In the genomic region with DNA sequence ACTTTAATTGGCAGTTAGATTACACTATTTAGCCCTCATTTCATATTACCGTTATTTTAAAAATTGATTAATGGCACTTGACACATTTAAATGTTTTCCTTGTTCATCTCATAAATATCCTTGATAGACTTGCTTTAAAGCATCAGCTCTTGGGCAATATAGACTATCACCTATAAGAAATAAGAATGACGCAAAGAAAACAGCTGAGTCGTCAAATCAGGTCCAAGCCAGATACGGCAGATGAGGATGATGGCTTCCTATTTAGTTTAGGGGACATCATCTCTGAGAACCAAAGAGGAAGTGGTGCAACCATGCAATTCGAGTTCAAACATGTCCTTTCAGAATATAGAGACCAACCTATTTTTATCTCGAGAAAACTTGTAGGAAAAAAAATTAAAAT, we compare ENCODE assay signal across 29 mouse cellular contexts.
"Had no signal": no experiment of that assay in that cellular context is flagged by ENCODE, and none has a peak within 500 bp of the region (broad histone marks: within the 10 kb centered on the region; RNA-seq: fewer than 3 reads in every experiment).

No protein-coding gene starts in this region.

- H3K9me3 ChIP-seq: limb, embryonic 10.5 days; limb, embryonic 12.5 days; limb, embryonic 13.5 days; limb, embryonic 15.5 days; liver, embryonic 12.5 days; liver, embryonic 13.5 days; liver, embryonic 15.5 days; lung, embryonic 15.5 days; midbrain, embryonic 10.5 days; midbrain, embryonic 12.5 days; midbrain, embryonic 13.5 days; midbrain, embryonic 15.5 days had no signal

- H3K27me3 ChIP-seq: limb, embryonic 12.5 days; limb, embryonic 13.5 days; limb, embryonic 15.5 days; liver, embryonic 12.5 days; liver, embryonic 13.5 days; liver, embryonic 15.5 days; lung, embryonic 15.5 days; megakaryocyte, embryonic 14.5 days; midbrain, embryonic 12.5 days; midbrain, embryonic 13.5 days; midbrain, embryonic 15.5 days had no signal

- H3K4me2 ChIP-seq: limb, embryonic 12.5 days; limb, embryonic 13.5 days; limb, embryonic 15.5 days; liver, embryonic 11.5 days; liver, embryonic 12.5 days; liver, embryonic 13.5 days; liver, embryonic 15.5 days; lung, embryonic 14.5 days; lung, embryonic 15.5 days; midbrain, embryonic 11.5 days; midbrain, embryonic 12.5 days; midbrain, embryonic 13.5 days; midbrain, embryonic 15.5 days had no signal

- H3K4me1 ChIP-seq: limb, embryonic 10.5 days; limb, embryonic 12.5 days; limb, embryonic 13.5 days; limb, embryonic 15.5 days; liver, embryonic 12.5 days; liver, embryonic 13.5 days; liver, embryonic 15.5 days; lung, embryonic 15.5 days; megakaryocyte, embryonic 14.5 days; midbrain, embryonic 10.5 days; midbrain, embryonic 12.5 days; midbrain, embryonic 13.5 days; midbrain, embryonic 15.5 days had no signal

- H3K36me3 ChIP-seq: limb, embryonic 10.5 days; limb, embryonic 12.5 days; limb, embryonic 13.5 days; limb, embryonic 15.5 days; liver, embryonic 12.5 days; liver, embryonic 13.5 days; liver, embryonic 15.5 days; lung, embryonic 15.5 days; midbrain, embryonic 10.5 days; midbrain, embryonic 12.5 days; midbrain, embryonic 13.5 days; midbrain, embryonic 15.5 days had no signal

- H3K27ac ChIP-seq: limb, embryonic 10.5 days; limb, embryonic 12.5 days; limb, embryonic 13.5 days; limb, embryonic 15.5 days; liver, embryonic 12.5 days; liver, embryonic 13.5 days; liver, embryonic 14.5 days; liver, embryonic 15.5 days; lung, embryonic 15.5 days; macrophage; midbrain, embryonic 10.5 days; midbrain, embryonic 12.5 days; midbrain, embryonic 13.5 days; midbrain, embryonic 15.5 days had no signal

- DNase-seq: left cerebral cortex, postnatal 4 days; liver; liver, embryonic 13.5 days; liver, postnatal 0 days; lung, adult 18-20 months; lung, adult 2 months; lung, embryonic 14.5 days; lung, postnatal 10 days; lung, postnatal 14 days; lung, postnatal 36 days; lung, postnatal 4 days; midbrain, embryonic 14.5 days had no signal

- H3K4me3 ChIP-seq: limb, embryonic 10.5 days; limb, embryonic 12.5 days; limb, embryonic 13.5 days; limb, embryonic 15.5 days; liver, embryonic 12.5 days; liver, embryonic 13.5 days; liver, embryonic 15.5 days; lung, embryonic 15.5 days; megakaryocyte, embryonic 14.5 days; midbrain, embryonic 10.5 days; midbrain, embryonic 12.5 days; midbrain, embryonic 13.5 days; midbrain, embryonic 15.5 days; myocyte had no signal

- H3K9ac ChIP-seq: limb, embryonic 12.5 days; limb, embryonic 13.5 days; limb, embryonic 15.5 days; liver, embryonic 12.5 days; liver, embryonic 13.5 days; liver, embryonic 14.5 days; liver, embryonic 15.5 days; liver, postnatal 0 days; lung, embryonic 14.5 days; lung, embryonic 15.5 days; midbrain, embryonic 12.5 days; midbrain, embryonic 13.5 days; midbrain, embryonic 15.5 days had no signal
